Mouse (Mus musculus): Measurements from ENCODE around the gene Fam126a.

- TF ChIP-seq MAFK (IDR thresholded peaks at IDR 0.05; ENCODE audit: insufficient replicate concordance, low read length) (no peak), CTCF (conservative IDR thresholded peaks at IDR 0.05 in 1 of 2, IDR thresholded peaks at IDR 0.05 in 1 of 2; ENCODE audit: low read depth in 2 of 2, low read length in 2 of 2) (no peak), MYC (IDR thresholded peaks at IDR 0.05; ENCODE audit: low read depth, low read length) (no peak), POLR2A (IDR thresholded peaks at IDR 0.05; ENCODE audit: low read depth, low read length) (no peak), MAZ (IDR thresholded peaks at IDR 0.05; ENCODE audit: low read depth, low read length) (no peak), TCF12 (IDR thresholded peaks at IDR 0.05; ENCODE audit: low read depth, low read length) (no peak)
These were observed 143.4 kb downstream of the Fam126a start for GRCm38 (mm10) chr5:23887111-23887510.
